Mouse (Mus musculus) retina, postnatal 7 days (tissue): ENCODE data around the gene Psmc3.

ENCODE experiments used
- DNase-seq: peaks from one replicate; pipeline ENCODE4 v3.0.0-alpha.2; 2012; ENCODE audit warnings: low read depth, low spot score

Gene Psmc3

GRCm38 (mm10) chr2:91113334-91113733, 59.5 kb downstream of the Psmc3 start:
- DNase-seq, result no peak

DNA sequence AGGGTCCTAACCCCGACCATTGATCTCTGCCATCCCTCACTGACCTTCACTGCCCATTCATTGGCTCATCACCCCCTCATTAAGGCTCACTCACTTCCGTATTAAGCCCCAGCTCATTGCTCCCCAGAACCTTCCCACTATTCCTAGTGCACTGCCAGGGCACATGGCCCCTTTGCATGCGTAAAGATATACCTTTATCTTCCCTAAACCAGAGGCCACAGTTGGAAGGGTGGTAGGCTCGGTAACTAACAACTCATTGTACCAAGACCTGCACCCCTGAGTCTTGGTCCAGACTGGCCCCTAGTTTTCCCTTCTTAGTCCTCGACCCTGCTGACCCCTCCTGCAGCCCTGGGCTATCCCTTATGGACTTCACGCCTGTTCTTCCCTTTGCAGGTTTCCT, 60.0 kb downstream of the Psmc3 start:
- no peak for DNase-seq

DNA sequence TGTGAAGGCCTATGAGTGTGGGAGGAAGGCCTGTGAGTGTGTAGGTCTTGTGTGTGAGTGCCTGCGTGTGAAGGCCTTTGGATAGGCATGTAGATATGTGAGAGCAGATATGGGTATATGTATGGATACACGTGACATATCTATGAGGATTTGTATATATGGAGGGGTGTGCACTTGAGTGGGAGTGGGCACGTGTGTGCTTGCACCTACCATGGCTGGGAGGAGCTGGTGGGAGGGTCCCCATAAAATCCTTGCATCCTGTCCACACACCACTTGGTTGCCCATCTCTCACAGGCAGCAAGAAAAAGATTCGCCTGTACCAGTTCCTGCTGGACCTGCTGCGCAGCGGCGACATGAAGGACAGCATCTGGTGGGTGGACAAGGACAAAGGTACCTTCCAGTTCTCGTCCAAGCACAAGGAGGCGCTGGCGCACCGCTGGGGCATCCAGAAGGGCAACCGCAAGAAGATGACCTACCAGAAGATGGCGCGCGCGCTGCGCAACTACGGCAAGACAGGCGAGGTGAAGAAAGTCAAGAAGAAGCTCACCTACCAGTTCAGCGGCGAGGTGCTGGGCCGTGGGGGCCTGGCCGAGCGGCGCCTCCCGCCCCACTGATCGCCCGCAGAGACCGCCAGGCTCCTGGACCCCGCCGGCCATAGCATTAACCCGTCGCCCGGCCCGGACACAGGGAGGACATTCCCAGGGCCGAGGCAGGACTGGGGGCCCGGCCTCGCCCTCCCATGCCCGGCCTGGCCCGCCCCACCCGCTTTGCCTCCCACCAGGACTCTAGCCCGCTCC, 61.2 kb downstream of the Psmc3 start:
- DNase-seq, result peak; percentile 86

- no peak for DNase-seq
These were observed 61.8 kb downstream of the Psmc3 start for GRCm38 (mm10) chr2:91115578-91115970.
